Mouse (Mus musculus) cerebellum, adult 2 months (tissue): ENCODE measurements at regions not wholly inside any gene's neighbourhood (a gene's known extent, or its start where the extent isn't known, plus 50 kb on each side); places are given as distances from the start of the nearest gene placed in this dataset.

Source experiments
- DNase-seq, 2 experiments: peaks; one replicate each; pipeline ENCODE4 v3.0.0; 2021
- H3K27ac ChIP-seq: fragments of 200-500 bp; 2 replicates; pipeline ENCODE4 v1.5.1; 2012; ENCODE audit warnings: low read length, control low read depth, inconsistent platforms; ENCODE audit not compliant: insufficient read depth
- H3K27me3 ChIP-seq: fragments of 200-500 bp; 2 replicates; pipeline ENCODE4 v1.6.1; 2012; ENCODE audit warnings: inconsistent platforms, mild to moderate bottlenecking, low read length, moderate library complexity; ENCODE audit not compliant: control insufficient read depth, insufficient read depth
- H3K4me1 ChIP-seq: fragments of 200-500 bp; 2 replicates; pipeline ENCODE4 v1.6.1; 2011; ENCODE audit warnings: low read length; ENCODE audit not compliant: control insufficient read depth, insufficient read depth
- H3K4me3 ChIP-seq: fragments of 200-500 bp; replicated peaks from 2 replicates; pipeline ENCODE3; 2011; ENCODE audit warnings: mild to moderate bottlenecking, low read depth, low read length, control low read depth; ENCODE audit not compliant: insufficient read depth
- CTCF ChIP-seq: fragments of 200-500 bp; IDR thresholded peaks from 2 replicates; pipeline ENCODE4 v1.5.1; 2011; ENCODE audit warnings: low read depth, mild to moderate bottlenecking, control low read depth, low read length, moderate library complexity, borderline replicate concordance; ENCODE audit not compliant: insufficient read depth
- POLR2A ChIP-seq: fragments of 200-500 bp; IDR thresholded peaks from 2 replicates; pipeline ENCODE4 v1.6.1; 2011; ENCODE audit warnings: low read length, control low read depth, borderline replicate concordance; ENCODE audit not compliant: insufficient read depth
- WGBS: fragments of 180-500 bp; shearing (Covaris S2); methylation state at CpG from one replicate; pipeline ENCODE4 v1.1.7; 2018; 5-methylcytosine and 5-hydroxymethylcytosine counted together

- H3K4me1 ChIP-seq: no peaks in the 10 kb centered on the region
- no peak overlapping the region for H3K27ac ChIP-seq
- DNase-seq: no peak
- peaks cover 1% of the 10 kb centered on the region; the same call in 1 of the 2 replicates for H3K27me3 ChIP-seq
- 16% methylated on average over 1 of the region's 1 CpGs for WGBS
- TF ChIP-seq CTCF (no peak), POLR2A (no peak)
- H3K4me3 ChIP-seq: no peak overlapping the region
Measured at GRCm38 (mm10) chr9:41771276-41771675, 352.8 kb downstream of the Sorl1 start.

DNA sequence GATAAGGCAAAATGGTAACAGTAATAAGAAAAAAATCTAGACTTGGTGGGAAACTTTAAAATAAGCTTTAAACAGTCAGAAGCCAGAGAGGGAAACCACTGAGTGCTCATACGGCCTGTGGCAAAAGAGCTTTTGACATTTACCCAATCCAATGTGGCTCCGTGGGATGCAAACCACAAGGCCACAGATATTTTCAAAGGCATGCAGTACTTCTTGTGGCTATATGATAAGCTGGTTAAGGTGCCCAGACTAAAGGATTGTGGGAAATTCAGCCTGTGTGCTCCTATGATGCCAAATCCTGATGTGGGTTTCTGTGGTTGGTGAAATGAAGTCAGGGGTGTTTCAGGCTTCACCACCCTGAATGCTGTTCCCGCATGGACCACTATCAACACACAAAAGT lies 355.8 kb downstream of the Sorl1 start:
- no peak overlapping the region for H3K4me3 ChIP-seq
- no peaks in the 10 kb centered on the region for H3K4me1 ChIP-seq
- WGBS: 94% methylated on average over 3 of the region's 3 CpGs
- TF ChIP-seq POLR2A: no peak
- no peak for TF ChIP-seq CTCF
- no peaks in the 10 kb centered on the region; the same call in 1 of the 2 replicates for H3K27me3 ChIP-seq
- no peak overlapping the region for H3K27ac ChIP-seq
- no peak for DNase-seq

DNA sequence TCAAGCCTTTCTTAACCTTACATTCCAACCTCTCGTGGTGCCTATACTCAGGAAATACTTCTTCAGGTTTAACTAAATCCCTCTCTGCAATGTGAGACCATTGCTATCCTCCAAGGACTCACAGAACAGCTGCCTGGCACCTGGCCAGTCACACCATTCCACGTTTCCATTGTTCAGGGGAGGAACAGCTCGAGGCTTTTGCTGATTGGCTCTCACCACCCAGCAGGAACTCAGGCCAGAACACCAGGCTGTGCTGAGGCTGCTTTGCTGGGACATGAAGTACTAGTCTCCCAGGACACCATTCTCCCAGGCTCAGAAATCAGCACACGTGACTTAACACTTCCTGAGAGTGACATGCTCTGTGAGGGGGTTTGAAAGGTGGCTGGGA lies 357.6 kb downstream of the Sorl1 start:
- TF ChIP-seq CTCF: no peak
- TF ChIP-seq POLR2A: no peak
- peak; percentile 7 to 11 for DNase-seq
- no peaks in the 10 kb centered on the region; the same call in 1 of the 2 replicates for H3K27me3 ChIP-seq
- H3K4me3 ChIP-seq: no peak overlapping the region
- H3K4me1 ChIP-seq: no peaks in the 10 kb centered on the region
- no peak overlapping the region for H3K27ac ChIP-seq
- 10% methylated on average over 4 of the region's 4 CpGs for WGBS

GRCm38 (mm10) chr9:41765816-41766532 lies 358.1 kb downstream of the Sorl1 start:
- WGBS: 96% methylated on average over 6 of the region's 6 CpGs
- H3K27ac ChIP-seq: no peak overlapping the region

GRCm38 (mm10) chr9:41761050-41761576 lies 363.0 kb downstream of the Sorl1 start:
- TF ChIP-seq CTCF (no peak), POLR2A (no peak)
- no peak for DNase-seq
- WGBS: 47% methylated on average over 3 of the region's 3 CpGs
- Histone ChIP-seq H3K4me1 (no peaks in the 10 kb centered on the region), H3K27ac (no peak overlapping the region), H3K27me3 (no peaks in the 10 kb centered on the region; the same call in 1 of the 2 replicates), H3K4me3 (no peak overlapping the region)

More at GRCm38 (mm10) chr9:41765816-41766532, 358.1 kb downstream of the Sorl1 start:
- no peak overlapping the region for H3K4me3 ChIP-seq
- TF ChIP-seq POLR2A (no peak), CTCF (no peak)
- H3K4me1 ChIP-seq: no peaks in the 10 kb centered on the region
- DNase-seq: no peak
- no peaks in the 10 kb centered on the region; the same call in 1 of the 2 replicates for H3K27me3 ChIP-seq

DNA sequence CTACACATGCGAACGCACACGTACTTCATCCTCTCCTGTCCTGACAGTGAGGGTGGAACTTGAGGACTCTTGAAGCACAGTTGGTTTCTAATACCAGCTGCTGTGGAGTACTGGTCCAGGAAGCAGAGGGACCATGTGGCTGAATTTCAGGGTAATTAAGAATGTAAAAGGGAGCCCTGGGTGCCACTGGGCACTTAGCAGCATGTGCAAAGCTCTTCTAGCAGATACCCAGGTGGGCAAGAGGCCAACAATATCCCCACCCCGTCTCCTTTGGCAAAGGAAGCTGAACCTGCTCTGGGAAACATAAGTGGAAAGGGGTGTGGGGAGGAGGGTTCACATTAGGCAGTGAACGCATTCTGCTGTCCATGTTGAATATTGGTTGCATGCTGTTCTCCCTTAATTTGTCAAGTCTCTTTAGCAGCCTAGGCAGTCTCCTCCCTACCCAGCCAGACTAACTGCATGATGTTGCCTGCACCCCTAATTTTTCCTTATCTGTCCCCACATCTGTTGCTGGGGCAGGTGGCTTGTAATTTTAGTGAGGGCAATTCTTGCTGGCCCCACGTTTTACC lies 369.6 kb downstream of the Sorl1 start:
- no peak overlapping the region for H3K27ac ChIP-seq
- no peak for TF ChIP-seq POLR2A
- no peak for TF ChIP-seq CTCF
- no peak overlapping the region for H3K4me3 ChIP-seq
- WGBS: 10% methylated on average over 6 of the region's 6 CpGs
- DNase-seq: no peak
- H3K4me1 ChIP-seq: no peaks in the 10 kb centered on the region
- peaks cover 3% of the 10 kb centered on the region; the same call in 1 of the 2 replicates for H3K27me3 ChIP-seq

- WGBS: 89% methylated on average over 5 of the region's 5 CpGs
- H3K4me3 ChIP-seq: no peak overlapping the region
- H3K27ac ChIP-seq: no peak overlapping the region
- TF ChIP-seq POLR2A (no peak), CTCF (no peak)
- DNase-seq: no peak
- no peaks in the 10 kb centered on the region for H3K4me1 ChIP-seq
- H3K27me3 ChIP-seq: no peaks in the 10 kb centered on the region; the same call in 1 of the 2 replicates
Measured at GRCm38 (mm10) chr9:41745979-41746647, 378.0 kb downstream of the Sorl1 start.

DNA sequence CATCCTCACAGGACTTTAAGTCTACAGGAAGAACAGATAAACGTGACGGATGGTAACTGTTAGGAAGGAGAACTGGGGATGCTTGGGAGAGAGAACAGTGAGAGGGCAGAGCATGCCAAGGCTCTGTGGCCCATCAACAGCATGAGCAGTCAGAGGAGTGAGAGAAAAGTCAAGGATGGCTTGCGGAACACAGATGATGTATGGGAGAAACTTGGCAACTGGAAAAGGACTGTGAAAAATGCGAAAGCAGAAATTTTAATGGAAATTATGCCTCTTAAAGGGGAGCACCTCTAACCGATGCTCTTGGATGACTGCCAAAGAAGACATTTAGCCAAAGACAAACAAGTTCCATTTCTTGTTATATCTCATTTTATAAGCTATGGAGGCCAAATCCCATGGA lies 382.6 kb downstream of the Sorl1 start:
- no peaks in the 10 kb centered on the region; the same call in 1 of the 2 replicates for H3K27me3 ChIP-seq
- WGBS: 27% methylated on average over 5 of the region's 5 CpGs
- no peaks in the 10 kb centered on the region for H3K4me1 ChIP-seq
- no peak for DNase-seq
- H3K27ac ChIP-seq: no peak overlapping the region
- no peak for TF ChIP-seq CTCF
- H3K4me3 ChIP-seq: no peak overlapping the region
